Mouse (Mus musculus): ENCODE measurements around the gene Abr.

Abr gene

GRCm38 (mm10) chr11:76450202-76450561, 171.9 kb downstream of the Abr start:
- DNase-seq, result no peak

- DNase-seq, result peak; percentile 28
Measured at GRCm38 (mm10) chr11:76449520-76450201, 172.5 kb downstream of the Abr start.

GRCm38 (mm10) chr11:76446251-76446650, 175.9 kb downstream of the Abr start:
- DNase-seq, result peak; percentile 68

- no peak for DNase-seq
Measured at GRCm38 (mm10) chr11:76445459-76445858, 176.7 kb downstream of the Abr start.

- DNase-seq, result no peak
Measured at GRCm38 (mm10) chr11:76439666-76440065, 182.4 kb downstream of the Abr start.

GRCm38 (mm10) chr11:76436864-76437437, 185.2 kb downstream of the Abr start:
- DNase-seq, result peak; percentile 50

- no peak for DNase-seq
Measured at GRCm38 (mm10) chr11:76436009-76436408, 186.1 kb downstream of the Abr start.

GRCm38 (mm10) chr11:76429966-76430631, 192.0 kb downstream of the Abr start:
- no peak for DNase-seq

GRCm38 (mm10) chr11:76429556-76429955, 192.6 kb downstream of the Abr start:
- no peak for DNase-seq

GRCm38 (mm10) chr11:76429046-76429445, 193.1 kb downstream of the Abr start:
- DNase-seq, result no peak

- DNase-seq, result no peak
Measured at GRCm38 (mm10) chr11:76427781-76428180, 194.3 kb downstream of the Abr start.

- no peak for DNase-seq
Measured at GRCm38 (mm10) chr11:76425749-76426148, 196.4 kb downstream of the Abr start.

- DNase-seq, result no peak
Measured at GRCm38 (mm10) chr11:76420896-76421295, 201.2 kb downstream of the Abr start.

- DNase-seq, result no peak
Measured at GRCm38 (mm10) chr11:76419179-76419578, 202.9 kb downstream of the Abr start.

- no peak for DNase-seq
Measured at GRCm38 (mm10) chr11:76418423-76418822, 203.7 kb downstream of the Abr start.

GRCm38 (mm10) chr11:76415985-76416384, 206.1 kb downstream of the Abr start:
- DNase-seq, result no peak

GRCm38 (mm10) chr11:76415001-76415400, 207.1 kb downstream of the Abr start:
- no peak for DNase-seq

GRCm38 (mm10) chr11:76413202-76413601, 208.9 kb downstream of the Abr start:
- no peak for DNase-seq

GRCm38 (mm10) chr11:76410826-76411225, 211.3 kb downstream of the Abr start:
- peak; percentile 66 for DNase-seq

GRCm38 (mm10) chr11:76406702-76407583, 215.2 kb downstream of the Abr start, which contains the start of gene Timm22:
Gene Timm22, plus strand, starts transcription at chr11:76406952.
- peak; percentile 94 for DNase-seq

- no peak for DNase-seq
Measured at GRCm38 (mm10) chr11:76405626-76406264, 216.4 kb downstream of the Abr start.

- no peak for DNase-seq
Measured at GRCm38 (mm10) chr11:76405113-76405512, 217.0 kb downstream of the Abr start.

GRCm38 (mm10) chr11:76401398-76401797, 220.7 kb downstream of the Abr start:
- DNase-seq, result no peak
